Mouse (Mus musculus) right cerebral cortex, postnatal 4 days (tissue): ENCODE data around the gene Klhl34.

ENCODE experiments used
- DNase-seq: peaks from one replicate; pipeline ENCODE4 v3.0.0-alpha.2; 2022

Klhl34 gene

DNA sequence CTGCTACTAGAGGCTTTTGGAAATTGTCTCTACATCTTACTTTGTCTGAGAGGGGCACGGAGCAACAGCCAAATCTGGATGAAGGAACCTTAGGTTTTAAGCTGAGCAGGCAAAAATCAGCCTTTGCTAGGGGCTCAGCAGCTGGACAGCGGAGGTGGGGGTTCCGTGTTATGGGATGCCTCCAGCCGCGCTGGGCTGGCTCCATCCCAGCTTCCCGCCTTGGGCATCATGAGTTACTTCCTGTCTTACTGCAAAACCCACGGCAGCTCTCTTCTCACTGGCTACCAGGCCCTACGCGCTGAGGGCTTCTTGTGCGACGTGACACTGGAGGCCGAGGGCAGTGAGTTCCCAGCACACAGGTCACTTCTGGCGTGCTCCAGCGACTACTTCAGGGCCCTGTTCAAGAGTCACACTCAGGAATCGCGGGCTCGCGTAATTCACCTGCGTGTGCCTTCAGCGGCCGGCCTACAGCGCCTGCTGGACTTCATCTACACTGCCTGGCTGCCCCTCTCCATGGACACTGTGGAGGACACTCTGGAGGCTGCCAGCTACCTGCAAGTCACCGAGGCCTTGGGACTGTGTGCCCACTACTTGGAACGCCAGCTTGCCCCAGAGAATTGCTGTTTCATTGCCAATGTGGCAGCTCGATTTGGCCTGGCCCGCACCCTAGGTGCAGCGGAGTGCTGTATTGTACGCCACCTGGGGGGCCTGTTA is at the start of gene Klhl34:
TSS of gene Klhl34 (plus strand) at position 229 of the 714 bp plus-strand sequence.
- DNase-seq: peak; percentile 3

- no peak for DNase-seq
These were observed 16.6 kb upstream of the Klhl34 start for GRCm38 (mm10) chrX:157801669-157802068.

DNA sequence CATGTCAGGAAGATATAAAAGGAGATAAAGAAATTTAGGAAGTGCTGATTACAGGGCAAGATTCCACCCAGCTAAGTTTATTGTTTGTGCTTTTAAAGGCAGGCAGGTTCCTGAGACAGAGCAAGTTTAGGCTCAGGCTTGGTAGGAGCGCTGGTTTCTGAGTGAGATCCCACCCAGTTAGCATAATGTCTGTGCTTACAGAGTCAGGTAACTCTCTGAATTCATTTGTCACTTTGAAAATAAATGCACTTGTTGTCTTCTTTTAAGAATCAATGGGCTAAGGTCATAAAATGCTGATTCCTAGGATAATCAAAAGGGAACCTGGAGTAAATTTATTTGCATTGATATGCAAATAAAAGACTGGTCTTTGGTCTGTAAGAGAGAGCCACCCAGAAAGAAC is 8.5 kb upstream of the Klhl34 start:
- no peak for DNase-seq

DNA sequence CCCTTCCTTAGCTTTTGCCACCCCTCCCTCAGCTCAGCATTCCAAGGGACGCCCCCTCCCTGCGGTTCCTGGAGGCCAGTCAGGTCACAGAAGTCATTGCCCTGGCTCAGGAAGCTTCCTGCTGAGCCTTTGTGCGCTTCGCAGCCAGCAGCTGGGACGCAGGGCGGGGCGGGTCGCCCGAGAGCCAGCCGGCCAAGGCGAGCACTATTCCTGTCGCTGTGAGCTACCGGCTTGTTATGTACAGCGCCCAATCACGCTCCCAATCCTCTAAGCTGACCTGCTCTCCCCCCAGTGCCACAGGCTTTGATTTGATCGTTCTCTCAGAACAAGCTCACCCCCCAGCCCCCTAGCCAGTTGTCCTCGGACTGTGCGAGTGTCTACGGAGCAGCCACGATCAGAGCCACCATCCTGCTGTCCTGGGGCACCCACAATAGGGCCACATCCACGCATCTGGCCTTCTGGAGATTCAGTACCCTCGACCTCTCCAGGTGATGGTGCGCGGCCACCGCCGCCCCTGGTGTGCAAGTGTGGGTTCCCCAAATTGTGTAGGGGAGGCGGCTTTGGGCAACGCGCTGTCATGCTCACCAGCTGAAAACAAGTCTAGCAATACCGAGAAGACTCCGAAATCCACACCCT is 546 bp upstream of the Klhl34 start:
- DNase-seq: peak; percentile 8

DNA sequence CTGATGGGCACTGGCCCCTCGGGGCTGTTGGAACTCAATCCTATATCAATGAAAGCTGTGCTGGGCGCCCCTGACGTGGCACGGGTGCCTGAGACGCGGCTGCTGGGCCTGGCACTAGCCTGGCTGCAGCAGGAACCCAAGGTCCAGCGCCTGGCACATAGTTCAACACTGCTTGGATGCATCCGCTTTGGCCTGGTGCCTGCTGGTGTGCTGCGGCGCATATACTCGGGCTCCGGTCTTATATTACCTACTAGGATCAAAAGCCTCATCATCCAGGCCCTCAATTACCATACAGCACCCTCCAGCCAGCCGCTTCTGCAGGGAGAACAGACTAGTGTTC is 656 bp downstream of the Klhl34 start:
- no peak for DNase-seq

- no peak for DNase-seq
These were observed 11.7 kb downstream of the Klhl34 start for GRCm38 (mm10) chrX:157829983-157830382.
